Mouse (Mus musculus) midbrain, embryonic 14.5 days (tissue): Measurements from ENCODE around the gene Tyw3. TPM values are rescaled to one million over a fixed set of nuclear protein-coding genes. Genes with fewer than 3 reads are reported as not detected.

ENCODE experiments used
- ATAC-seq: fragments of 200-750 bp; cut with Nextera tagmentation; 2 replicates; pipeline ENCODE4 v1.8.0; 2017; ENCODE audit warnings: moderate number of reproducible peaks, moderate library complexity; ENCODE audit not compliant: low FRiP score, low TSS enrichment
- DNase-seq: peaks from one replicate; pipeline ENCODE4 v3.0.0-alpha.2; 2015
- H3K27ac ChIP-seq: fragments of 300-500 bp; sonication (generic); replicated peaks from 2 replicates; pipeline ENCODE4 v1.5.1; 2014; ENCODE audit warnings: mild to moderate bottlenecking, low read depth, low read length, moderate library complexity
- H3K27me3 ChIP-seq: fragments of 300-500 bp; sonication (generic); 2 replicates; pipeline ENCODE4 v1.6.1; 2014; ENCODE audit warnings: low read length, control low read depth, mixed read lengths; ENCODE audit not compliant: control insufficient read depth, insufficient read depth
- H3K36me3 ChIP-seq: fragments of 300-500 bp; sonication (generic); 2 replicates; pipeline ENCODE4 v1.6.1; 2014; ENCODE audit warnings: low read length, control low read depth; ENCODE audit not compliant: control insufficient read depth, insufficient read depth
- H3K4me1 ChIP-seq: fragments of 300-500 bp; sonication (generic); 2 replicates; pipeline ENCODE4 v1.6.1; 2014; ENCODE audit warnings: mild to moderate bottlenecking, antibody characterized with exemption, low read length, control low read depth; ENCODE audit not compliant: control insufficient read depth, insufficient read depth
- H3K4me2 ChIP-seq: fragments of 300-500 bp; sonication (generic); 2 replicates; pipeline ENCODE4 v1.6.1; 2014; ENCODE audit warnings: mild to moderate bottlenecking, low read length, moderate library complexity
- H3K4me3 ChIP-seq: fragments of 300-500 bp; sonication (generic); replicated peaks from 2 replicates; pipeline ENCODE4 v1.5.1; 2014; ENCODE audit warnings: low read depth, low read length
- H3K9ac ChIP-seq: fragments of 300-500 bp; sonication (generic); replicated peaks from 2 replicates; pipeline ENCODE4 v1.6.1; 2014; ENCODE audit warnings: mild to moderate bottlenecking, low read length, moderate library complexity
- H3K9me3 ChIP-seq: fragments of 300-500 bp; sonication (generic); 2 replicates; pipeline ENCODE4 v1.6.1; 2016; ENCODE audit warnings: low read length, control low read depth, mixed read lengths; ENCODE audit not compliant: control insufficient read depth
- WGBS: fragments of 180-500 bp; shearing (Covaris S2); extraction: QIAGEN DNeasy Blood & Tissue Kit; methylation state at CpG from one replicate; pipeline ENCODE4 v1.1.7; 2014; 5-methylcytosine and 5-hydroxymethylcytosine counted together
- polyA plus RNA-seq: library from polyadenylated mRNA; unstranded; fragments of >200 nt; fragmentation: Nextera tagmentation; extraction: Ambion mirVana; gene quantifications from 2 replicates; pipeline ENCODE4 v1.2.1, GENCODE M21; 2014

Gene Tyw3
- polyA plus RNA-seq, 1 experiment from 2014 or later: 14.3 TPM

- H3K9me3 ChIP-seq: no peaks in the 10 kb centered on the region
- WGBS: 95% methylated on average over 8 of the region's 8 CpGs
Measured at GRCm38 (mm10) chr3:154577895-154578294, 19.0 kb downstream of the Tyw3 start.

DNA sequence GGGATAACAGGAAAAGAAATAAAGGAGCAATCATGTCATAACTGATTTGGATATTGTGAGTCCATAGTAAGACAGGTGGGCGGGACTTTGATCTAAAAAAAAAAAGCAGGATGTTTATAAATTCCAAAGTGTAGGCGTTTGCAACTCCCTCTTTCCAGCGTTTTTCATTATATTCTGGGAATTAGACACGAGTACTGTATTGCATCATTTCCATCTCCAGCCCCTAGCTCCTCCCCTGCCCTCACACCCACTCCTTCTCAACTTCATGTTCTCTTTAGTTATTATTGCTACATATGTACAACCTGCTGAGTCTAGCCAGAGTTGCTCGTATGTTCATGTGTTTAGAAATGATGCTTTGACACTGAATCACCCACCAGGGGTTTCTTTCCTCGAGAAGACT lies 23.2 kb downstream of the Tyw3 start:
- no peaks in the 10 kb centered on the region for H3K9me3 ChIP-seq
- no peak overlapping the region for H3K9ac ChIP-seq

More at GRCm38 (mm10) chr3:154577895-154578294, 19.0 kb downstream of the Tyw3 start:
- Histone ChIP-seq H3K27ac (no peak overlapping the region), H3K4me2 (no peak overlapping the region), H3K4me3 (no peak overlapping the region), H3K4me1 (no peaks in the 10 kb centered on the region), H3K36me3 (peaks cover 18% of the 10 kb centered on the region), H3K27me3 (no peaks in the 10 kb centered on the region), H3K9ac (no peak overlapping the region)
- no peak for DNase-seq
- no peak for ATAC-seq

GRCm38 (mm10) chr3:154572341-154572972 lies 24.4 kb downstream of the Tyw3 start:
- H3K36me3 ChIP-seq: no peaks in the 10 kb centered on the region
- H3K27ac ChIP-seq: no peak overlapping the region
- peak overlapping the region; percentile 25; the same call in 1 of the 2 replicates for H3K4me2 ChIP-seq
- H3K4me3 ChIP-seq: no peak overlapping the region
- H3K9ac ChIP-seq: no peak overlapping the region
- DNase-seq: peak; percentile 95
- no peaks in the 10 kb centered on the region for H3K9me3 ChIP-seq
- ATAC-seq: peak; percentile 81
- H3K27me3 ChIP-seq: peaks cover 2% of the 10 kb centered on the region
- H3K4me1 ChIP-seq: peaks cover 12% of the 10 kb centered on the region; the same call in 1 of the 2 replicates
- WGBS: 12% methylated on average over 12 of the region's 12 CpGs

More for the DNA sequence above, 23.2 kb downstream of the Tyw3 start:
- Histone ChIP-seq H3K4me3 (no peak overlapping the region), H3K27me3 (peaks cover 2% of the 10 kb centered on the region; the same call in 1 of the 2 replicates), H3K36me3 (peaks cover 1% of the 10 kb centered on the region), H3K4me2 (no peak overlapping the region), H3K4me1 (peaks cover 12% of the 10 kb centered on the region; the same call in 1 of the 2 replicates), H3K27ac (no peak overlapping the region)
- ATAC-seq (no peak), DNase-seq (no peak)
- 79% methylated on average over 6 of the region's 6 CpGs for WGBS

DNA sequence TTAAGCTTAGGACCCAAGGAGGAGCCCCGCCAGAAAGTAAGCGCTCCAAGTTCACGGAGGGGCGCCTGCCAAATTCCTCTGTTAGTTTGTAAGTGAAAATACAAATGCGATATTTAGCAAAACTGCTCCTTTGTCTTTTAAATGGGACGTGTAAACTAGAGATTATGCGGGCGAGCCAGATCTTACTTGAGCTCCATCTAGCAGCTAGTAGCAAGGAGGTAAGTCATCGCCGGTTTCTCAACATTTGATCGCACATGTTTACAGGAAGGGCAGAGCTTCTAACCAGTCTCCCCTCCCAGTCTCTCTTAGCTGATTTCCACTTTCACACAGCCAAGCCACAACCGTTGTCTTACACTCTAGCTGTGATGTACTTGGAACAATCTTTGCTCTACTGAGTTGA lies 26.1 kb downstream of the Tyw3 start:
- 7% methylated on average over 12 of the region's 12 CpGs for WGBS
- Histone ChIP-seq H3K27me3 (peaks cover 2% of the 10 kb centered on the region), H3K4me1 (peaks cover 12% of the 10 kb centered on the region; the same call in 1 of the 2 replicates), H3K4me3 (0 out of 2 replicates have a peak overlapping the region, but pooled peaks have one; percentile 13), H3K36me3 (no peaks in the 10 kb centered on the region), H3K9me3 (no peaks in the 10 kb centered on the region), H3K27ac (no peak overlapping the region), H3K9ac (no peak overlapping the region), H3K4me2 (peak overlapping the region; percentile 37)
- DNase-seq: peak; percentile 51
- no peak for ATAC-seq

DNA sequence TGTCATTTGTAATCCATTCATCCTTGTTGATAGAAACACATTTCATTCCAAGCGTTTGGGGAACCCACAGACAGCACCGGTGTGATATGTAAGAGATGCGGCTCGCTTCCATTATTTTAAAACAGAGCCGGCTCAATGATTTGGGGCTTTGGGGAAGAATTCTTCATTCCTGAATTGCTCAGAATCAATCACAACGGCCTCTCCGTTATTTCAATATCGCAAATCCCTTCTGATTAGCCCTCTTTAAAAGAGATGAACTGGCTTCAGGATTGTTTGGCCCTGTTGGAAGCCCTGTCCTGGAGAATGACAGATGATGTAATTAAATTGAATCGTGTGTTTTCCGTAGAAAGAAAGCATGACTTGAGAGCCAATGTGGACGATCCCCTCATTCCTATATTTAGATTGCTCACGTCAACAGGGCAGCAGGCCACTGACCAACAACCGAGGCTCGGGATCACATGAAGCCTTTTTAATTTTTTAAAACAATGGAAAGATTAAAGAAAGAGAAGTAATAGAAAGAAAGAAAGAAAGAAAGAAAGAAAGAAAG lies 26.8 kb downstream of the Tyw3 start:
- H3K27ac ChIP-seq: no peak overlapping the region
- no peak overlapping the region for H3K9ac ChIP-seq
- peak; percentile 33 for DNase-seq
- H3K27me3 ChIP-seq: peaks cover 2% of the 10 kb centered on the region
- no peaks in the 10 kb centered on the region for H3K36me3 ChIP-seq
- H3K9me3 ChIP-seq: no peaks in the 10 kb centered on the region
- H3K4me1 ChIP-seq: peaks cover 12% of the 10 kb centered on the region; the same call in 1 of the 2 replicates
- no peak for ATAC-seq
- H3K4me3 ChIP-seq: no peak overlapping the region
- 19% methylated on average over 14 of the region's 14 CpGs for WGBS
- 0 out of 2 replicates have a peak overlapping the region, but pooled peaks have one; percentile 5 for H3K4me2 ChIP-seq

GRCm38 (mm10) chr3:154565437-154565836 lies 31.5 kb downstream of the Tyw3 start:
- no peaks in the 10 kb centered on the region for H3K36me3 ChIP-seq
- no peak overlapping the region for H3K27ac ChIP-seq
- H3K4me3 ChIP-seq: no peak overlapping the region
- DNase-seq (no peak), ATAC-seq (no peak)
- WGBS: 80% methylated on average over 3 of the region's 3 CpGs
- H3K9me3 ChIP-seq: no peaks in the 10 kb centered on the region
- no peaks in the 10 kb centered on the region; the same call in 1 of the 2 replicates for H3K27me3 ChIP-seq
- peaks cover 5% of the 10 kb centered on the region; the same call in 1 of the 2 replicates for H3K4me1 ChIP-seq
- no peak overlapping the region for H3K9ac ChIP-seq
- H3K4me2 ChIP-seq: no peak overlapping the region

DNA sequence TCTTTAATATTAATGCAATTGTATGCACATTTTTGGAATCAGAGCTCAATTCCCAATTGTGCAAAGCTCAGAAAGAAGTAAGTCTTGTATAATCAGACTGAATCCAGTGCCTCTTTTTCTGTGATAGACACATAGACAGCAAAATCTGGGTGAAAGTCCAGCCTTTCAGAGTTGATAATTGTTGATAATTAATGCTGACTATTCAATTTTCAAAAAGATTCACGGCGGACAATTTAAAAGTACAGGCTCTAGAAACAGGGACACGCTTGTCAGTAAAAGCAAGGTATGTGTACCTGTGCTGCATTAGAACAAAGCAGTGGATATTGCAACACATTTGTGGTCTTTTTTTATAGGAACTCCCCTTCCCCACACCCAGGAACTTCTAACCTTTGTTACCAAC lies 34.7 kb downstream of the Tyw3 start:
- no peaks in the 10 kb centered on the region for H3K4me1 ChIP-seq
- ATAC-seq (no peak), DNase-seq (no peak)
- no peak overlapping the region for H3K4me2 ChIP-seq
- H3K9me3 ChIP-seq: no peaks in the 10 kb centered on the region
- H3K27ac ChIP-seq: no peak overlapping the region
- H3K36me3 ChIP-seq: no peaks in the 10 kb centered on the region
- 98% methylated on average over 3 of the region's 3 CpGs for WGBS
- H3K4me3 ChIP-seq: no peak overlapping the region
- no peak overlapping the region for H3K9ac ChIP-seq
- H3K27me3 ChIP-seq: no peaks in the 10 kb centered on the region

- Histone ChIP-seq H3K27me3 (peaks cover 14% of the 10 kb centered on the region; the same call in 1 of the 2 replicates), H3K9me3 (no peaks in the 10 kb centered on the region), H3K27ac (no peak overlapping the region), H3K4me2 (no peak overlapping the region), H3K4me3 (no peak overlapping the region), H3K4me1 (peaks cover 19% of the 10 kb centered on the region), H3K9ac (no peak overlapping the region), H3K36me3 (no peaks in the 10 kb centered on the region)
- DNase-seq: peak; percentile 75
- peak; percentile 86 for ATAC-seq
- 14% methylated on average over 5 of the region's 5 CpGs for WGBS
Measured at GRCm38 (mm10) chr3:154551035-154551411, 45.9 kb downstream of the Tyw3 start.
